Mouse (Mus musculus) brain, embryonic 14.5 days (tissue): ENCODE measurements around the gene Olfr692.

ENCODE experiments used
- CTCF ChIP-seq: fragments of 200-500 bp; IDR thresholded peaks from 2 replicates; pipeline ENCODE4 v1.5.1; 2012; ENCODE audit warnings: inconsistent platforms, mild to moderate bottlenecking, moderate library complexity, borderline replicate concordance; ENCODE audit not compliant: insufficient read depth, insufficient read length; ENCODE audit errors: extremely low read depth
- POLR2A ChIP-seq: fragments of 200-500 bp; IDR thresholded peaks from 2 replicates; pipeline ENCODE4 v1.6.1; 2012; ENCODE audit warnings: mild to moderate bottlenecking, inconsistent platforms, borderline replicate concordance; ENCODE audit not compliant: poor library complexity, insufficient read depth, insufficient read length, severe bottlenecking; ENCODE audit errors: extremely low read depth

DNA sequence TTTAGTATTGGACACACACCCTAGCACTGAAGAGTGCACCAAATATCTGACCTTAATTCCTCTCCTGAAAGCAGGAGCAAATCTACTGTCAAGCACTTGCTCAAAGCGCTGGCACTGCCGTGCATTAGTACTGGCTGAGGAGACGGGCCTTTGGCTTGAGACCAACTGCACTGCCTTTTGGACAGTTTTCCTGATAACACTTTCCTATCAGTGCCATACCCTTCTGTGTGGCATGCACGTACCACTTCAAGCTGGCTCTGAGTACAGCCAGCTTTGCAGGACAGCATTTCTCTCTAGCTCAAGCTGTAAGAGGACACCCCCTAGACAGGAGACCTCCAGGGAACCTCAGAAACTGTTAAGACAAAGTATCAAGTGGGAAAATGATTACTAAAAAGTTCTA, 5.5 kb downstream of the Olfr692 start:
- TF ChIP-seq CTCF (no peak), POLR2A (no peak)
